Mouse (Mus musculus) testis, adult 2 months (tissue): ENCODE data around the gene Aff3. TPM values are rescaled to one million over a fixed set of nuclear protein-coding genes. Genes with fewer than 3 reads are reported as not detected.

ENCODE experiments used
- H3K27ac ChIP-seq: fragments of 200-500 bp; 2 replicates; pipeline ENCODE4 v1.5.1; 2012; ENCODE audit warnings: low read depth, low read length; ENCODE audit not compliant: control insufficient read depth, insufficient read depth
- H3K27me3 ChIP-seq: fragments of 200-500 bp; 2 replicates; pipeline ENCODE4 v1.6.1; 2012; ENCODE audit warnings: mild to moderate bottlenecking, low read length, moderate library complexity; ENCODE audit not compliant: control insufficient read depth, insufficient read depth
- H3K36me3 ChIP-seq: fragments of 200-500 bp; 2 replicates; pipeline ENCODE4 v1.6.1; 2012; ENCODE audit warnings: mild to moderate bottlenecking, low read length; ENCODE audit not compliant: control insufficient read depth, insufficient read depth
- H3K4me1 ChIP-seq: fragments of 200-500 bp; 2 replicates; pipeline ENCODE4 v1.6.1; 2012; ENCODE audit warnings: low read length; ENCODE audit not compliant: control insufficient read depth, insufficient read depth
- H3K4me3 ChIP-seq: fragments of 200-500 bp; 2 replicates; pipeline ENCODE4 v1.5.1; 2012; ENCODE audit warnings: low read depth, mild to moderate bottlenecking, low read length, moderate library complexity, mixed read lengths; ENCODE audit not compliant: control insufficient read depth
- CTCF ChIP-seq: fragments of 200-500 bp; IDR thresholded peaks from 2 replicates; pipeline ENCODE4 v1.5.1; 2012; ENCODE audit warnings: low read depth, mild to moderate bottlenecking, inconsistent platforms, low read length, moderate library complexity; ENCODE audit not compliant: control insufficient read depth, insufficient read depth, insufficient replicate concordance
- POLR2A ChIP-seq: fragments of 200-500 bp; IDR thresholded peaks from 2 replicates; pipeline ENCODE4 v1.6.1; 2012; ENCODE audit warnings: low read depth, mild to moderate bottlenecking, inconsistent platforms, low read length, moderate library complexity; ENCODE audit not compliant: control insufficient read depth
- polyA plus RNA-seq: library from polyadenylated mRNA; depleted of rRNA; stranded (reverse); fragments of >200 nt; gene quantifications from 2 replicates; pipeline ENCODE4 v1.2.3, GENCODE M21; 2012

The Aff3 gene
- polyA plus RNA-seq, 1 experiment: 8.1 TPM

DNA sequence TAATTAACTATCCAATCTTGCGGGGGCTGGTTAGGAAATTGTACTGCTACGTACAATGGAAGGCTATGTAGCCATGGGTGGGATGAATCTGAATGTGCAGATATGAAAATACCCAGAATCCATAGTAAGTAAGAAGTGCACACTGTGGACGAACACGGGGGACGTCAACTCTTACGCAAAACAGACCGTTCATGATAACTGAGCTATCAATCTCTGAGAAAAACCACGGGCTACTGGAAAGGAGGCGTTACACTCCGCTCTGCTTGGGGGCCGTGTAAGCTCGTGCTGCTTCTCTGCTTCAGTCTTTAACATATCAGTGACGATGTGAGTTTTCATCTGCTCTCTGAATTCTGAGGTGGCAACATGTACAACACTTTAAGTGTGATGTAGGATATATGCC, 114.2 kb downstream of the Aff3 start:
- H3K27me3 ChIP-seq: no peaks in the 10 kb centered on the region
- TF ChIP-seq CTCF (no peak), POLR2A (no peak)
- no peak overlapping the region for H3K27ac ChIP-seq
- no peaks in the 10 kb centered on the region for H3K36me3 ChIP-seq
- no peak overlapping the region for H3K4me3 ChIP-seq
- no peaks in the 10 kb centered on the region for H3K4me1 ChIP-seq

DNA sequence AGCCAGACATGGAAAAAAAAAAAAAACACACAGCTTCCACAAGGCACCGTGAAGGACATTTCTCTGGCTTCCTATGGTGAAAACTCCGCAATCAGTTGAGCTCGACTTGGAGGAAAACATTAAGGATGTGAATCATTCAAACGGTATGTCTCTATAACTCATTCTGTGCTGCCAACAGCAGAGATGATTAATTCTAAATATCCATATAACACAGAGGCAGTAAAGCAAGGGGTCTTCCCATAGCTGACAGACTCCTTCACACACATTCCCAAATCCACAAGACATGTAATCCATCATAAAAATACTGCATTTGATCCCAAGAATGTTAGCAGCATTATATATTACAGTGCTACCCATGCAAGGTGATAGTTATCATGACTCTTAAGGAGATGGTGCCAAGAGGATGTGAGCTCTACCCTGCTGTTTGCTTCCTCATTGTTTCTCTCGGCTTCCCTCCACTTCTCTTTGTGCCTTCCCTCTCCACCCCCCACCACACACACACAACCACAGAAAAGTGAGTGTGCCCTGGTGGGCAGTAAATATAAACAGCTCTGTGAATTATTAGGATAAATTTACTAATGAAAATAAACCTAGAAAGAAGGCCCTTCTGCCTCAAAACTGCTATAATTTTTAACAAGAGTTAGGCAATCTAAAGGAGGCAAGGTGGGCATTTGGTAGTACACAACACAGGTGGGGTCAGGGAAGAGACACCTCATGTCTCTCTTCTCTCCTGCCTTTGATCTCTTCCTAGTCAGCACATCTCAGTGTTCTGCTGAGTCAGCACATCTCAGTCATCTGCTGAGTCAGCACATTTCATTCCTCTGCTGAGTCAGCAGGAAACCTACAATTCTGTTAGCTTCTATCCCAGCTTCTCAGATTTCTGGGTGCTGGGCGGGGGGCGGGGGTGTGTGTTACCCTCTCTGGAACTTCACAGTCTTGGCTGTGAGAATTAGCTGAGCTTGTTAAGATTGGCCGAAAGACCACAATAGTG, 115.8 kb downstream of the Aff3 start:
- no peaks in the 10 kb centered on the region for H3K36me3 ChIP-seq
- no peak for TF ChIP-seq POLR2A
- no peaks in the 10 kb centered on the region for H3K4me1 ChIP-seq

DNA sequence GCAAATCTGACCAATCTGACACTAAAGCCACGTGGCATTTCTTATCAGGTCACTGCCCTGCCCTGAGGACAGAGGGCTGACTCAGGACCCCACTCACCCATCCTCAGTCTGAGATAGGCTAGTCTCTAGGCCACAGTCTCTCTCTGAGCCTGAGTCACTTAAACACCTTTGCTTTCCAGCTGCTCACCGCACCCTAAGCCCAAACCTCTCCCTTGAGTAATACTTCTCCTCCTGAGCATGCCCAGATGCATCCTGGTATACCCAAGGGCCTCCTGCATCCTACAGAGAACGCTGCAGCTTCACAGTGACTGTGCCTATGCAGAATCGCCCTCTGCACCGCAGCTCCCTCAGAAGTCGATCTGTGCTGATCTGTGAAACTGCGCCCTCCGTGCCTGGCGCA, 117.1 kb downstream of the Aff3 start:
- no peaks in the 10 kb centered on the region for H3K36me3 ChIP-seq

More for the DNA sequence above, 115.8 kb downstream of the Aff3 start:
- H3K27ac ChIP-seq: no peak overlapping the region
- no peak overlapping the region for H3K4me3 ChIP-seq
- H3K27me3 ChIP-seq: no peaks in the 10 kb centered on the region

DNA sequence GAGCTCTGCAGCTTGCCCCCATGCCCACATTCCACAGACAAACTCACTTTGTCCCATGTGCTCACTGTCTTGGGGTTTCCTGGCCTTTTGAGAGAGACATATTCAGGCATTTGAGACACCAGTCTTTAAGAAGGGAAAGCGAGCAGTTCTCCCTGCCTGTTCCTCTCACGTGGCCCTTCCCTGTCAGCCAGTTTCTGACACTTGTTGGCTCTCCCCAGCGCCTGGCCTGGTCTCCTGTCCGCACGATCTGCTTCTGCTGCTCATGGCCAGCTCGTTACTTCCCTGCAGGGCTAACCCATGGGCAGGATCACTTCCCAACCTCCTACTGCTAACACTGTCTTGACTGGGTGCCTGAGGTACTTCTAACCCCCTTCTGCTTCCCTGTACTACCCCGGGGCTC, 118.1 kb downstream of the Aff3 start:
- no peak overlapping the region for H3K27ac ChIP-seq
- H3K4me1 ChIP-seq: no peaks in the 10 kb centered on the region
- TF ChIP-seq CTCF (no peak), POLR2A (no peak)
- no peak overlapping the region for H3K4me3 ChIP-seq
- H3K36me3 ChIP-seq: no peaks in the 10 kb centered on the region
- no peaks in the 10 kb centered on the region for H3K27me3 ChIP-seq

More for the DNA sequence above, 117.1 kb downstream of the Aff3 start:
- no peaks in the 10 kb centered on the region for H3K27me3 ChIP-seq
- no peak overlapping the region for H3K27ac ChIP-seq
- TF ChIP-seq POLR2A (no peak), CTCF (no peak)
- H3K4me3 ChIP-seq: no peak overlapping the region
- H3K4me1 ChIP-seq: no peaks in the 10 kb centered on the region

DNA sequence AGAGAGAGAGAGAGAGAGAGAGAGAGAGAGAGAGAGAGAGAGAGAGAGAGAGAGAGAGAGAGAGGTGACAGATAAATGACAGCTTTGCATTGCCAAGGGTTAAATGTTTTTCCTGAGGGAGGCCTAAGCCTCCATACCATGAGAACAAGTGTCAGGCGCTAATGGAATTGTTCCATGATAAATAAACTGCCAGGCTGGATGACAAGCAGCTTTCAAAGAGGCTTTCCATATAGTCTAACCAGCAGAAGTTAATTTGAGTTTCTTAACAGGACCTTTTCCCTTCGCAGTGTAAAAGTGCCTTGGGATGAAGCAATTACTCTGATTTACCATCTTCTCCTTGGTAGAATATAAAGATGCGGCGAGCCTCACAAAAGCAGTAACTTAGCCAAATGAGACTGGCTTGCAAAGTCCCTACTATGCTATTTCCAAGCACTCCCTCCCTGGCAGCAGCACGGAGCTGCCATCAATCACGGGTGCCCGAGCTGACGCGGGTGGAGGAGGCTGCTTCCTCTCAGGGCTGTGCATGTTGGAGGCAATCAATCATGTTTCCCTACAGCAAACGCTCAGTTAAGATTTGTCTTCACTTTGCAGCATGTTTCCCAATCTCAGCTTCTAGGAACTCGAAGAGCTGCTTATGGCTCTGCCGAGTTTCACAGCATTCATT, 119.3 kb downstream of the Aff3 start:
- Histone ChIP-seq H3K4me3 (no peak overlapping the region), H3K4me1 (no peaks in the 10 kb centered on the region; the same call in 1 of the 2 replicates), H3K36me3 (no peaks in the 10 kb centered on the region), H3K27ac (no peak overlapping the region), H3K27me3 (no peaks in the 10 kb centered on the region)
- no peak for TF ChIP-seq CTCF
- TF ChIP-seq POLR2A: no peak

DNA sequence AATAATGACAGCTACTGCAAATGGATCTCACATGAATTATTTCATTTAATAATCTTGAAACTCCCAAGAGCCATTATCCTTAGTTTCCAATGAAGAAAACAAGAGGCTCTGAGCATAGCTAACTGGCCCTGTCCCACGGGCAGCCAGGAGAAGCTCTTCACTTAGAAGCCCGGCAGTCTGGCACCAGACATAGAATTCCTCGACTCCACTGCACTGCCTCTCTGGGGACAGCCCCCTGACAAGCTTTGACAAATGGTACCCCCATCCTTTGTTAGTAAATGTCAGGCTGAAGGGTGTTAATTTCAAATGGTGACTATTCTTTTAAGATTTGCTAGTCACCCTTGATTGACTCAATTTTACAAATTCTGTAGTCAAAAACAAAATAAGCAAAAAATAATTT, 120.3 kb downstream of the Aff3 start:
- no peaks in the 10 kb centered on the region; the same call in 1 of the 2 replicates for H3K4me1 ChIP-seq
- no peak for TF ChIP-seq POLR2A

DNA sequence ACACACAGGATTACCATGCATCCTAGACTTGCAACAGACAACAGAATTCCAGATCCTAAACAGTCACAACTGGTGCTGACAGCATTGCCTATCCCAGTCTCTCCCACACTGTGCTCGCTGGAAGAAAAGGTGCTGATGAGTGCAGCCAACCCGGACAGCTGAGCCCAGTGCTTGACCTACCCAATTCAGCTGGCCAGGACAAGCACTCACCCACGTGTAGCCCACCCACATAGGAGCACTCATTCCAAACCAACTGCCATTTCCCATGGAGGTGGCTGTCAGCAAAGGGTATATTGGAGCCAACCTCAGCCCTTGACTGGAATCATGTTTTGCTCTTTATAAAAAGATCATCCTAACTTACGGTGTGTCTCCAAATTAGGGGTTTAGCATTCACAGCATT, 123.2 kb downstream of the Aff3 start:
- no peaks in the 10 kb centered on the region; the same call in 1 of the 2 replicates for H3K4me1 ChIP-seq
- H3K27ac ChIP-seq: no peak overlapping the region
- H3K27me3 ChIP-seq: no peaks in the 10 kb centered on the region
- no peaks in the 10 kb centered on the region for H3K36me3 ChIP-seq
- TF ChIP-seq CTCF (no peak), POLR2A (no peak)
- no peak overlapping the region for H3K4me3 ChIP-seq

More for the DNA sequence above, 120.3 kb downstream of the Aff3 start:
- H3K36me3 ChIP-seq: no peaks in the 10 kb centered on the region
- no peak overlapping the region for H3K4me3 ChIP-seq
- H3K27ac ChIP-seq: no peak overlapping the region
- H3K27me3 ChIP-seq: no peaks in the 10 kb centered on the region
